In genomic region chr11:97383017-97383416, GRCm38 (mm10) we compare ENCODE assay signal across 28 mouse cellular contexts. TPM values are rescaled to one million over a fixed set of nuclear protein-coding genes. Genes with fewer than 3 reads are reported as not detected.
DNase-seq lines count a peak whose midpoint lies in the region; ATAC-seq and TF ChIP-seq lines count a peak whose summit lies in the region.
"Had no signal": no experiment of that assay in that cellular context is flagged by ENCODE, and none has a peak within 500 bp of the region (broad histone marks: within the 10 kb centered on the region; RNA-seq: fewer than 3 reads in every experiment).

No protein-coding gene starts in this region.

- TF ChIP-seq POLR2A in lung, adult 2 months (IDR thresholded peaks at IDR 0.05; ENCODE audit: borderline replicate concordance, extremely low read depth, low read depth, low read length) = no peak

- DNase-seq in kidney, adult 9 months = peak; percentile 50
- no peak for DNase-seq in kidney, postnatal 36 days
- no peak for DNase-seq in kidney, postnatal 0 days (ENCODE audit: low spot score)
- no peak for DNase-seq in kidney, adult 18-20 months
- peak; percentile 14 for DNase-seq in lung, postnatal 36 days
- no peak for DNase-seq in lung, adult 2 months
- DNase-seq: adrenal gland, adult 2 months; adrenal gland, postnatal 14 days; B cell, adult 2 months; cerebellum, adult 11 months; cerebellum, adult 2 months; cerebellum, adult 9-11 months; cerebellum, postnatal 25 days; embryo, embryonic 11 days; gastrocnemius, postnatal 25 days; heart, adult 18-20 months; heart, postnatal 10 days; heart, postnatal 36 days had no signal

- peaks cover 24% of the 10 kb centered on the region for H3K36me3 ChIP-seq in kidney, postnatal 0 days (ENCODE audit: insufficient read depth, low read length)

- H3K9me3 ChIP-seq in kidney, postnatal 0 days (replicated peaks; ENCODE audit: low read length) = no peaks in the 10 kb centered on the region
- H3K9me3 ChIP-seq: embryonic facial prominence, embryonic 10.5 days; embryonic facial prominence, embryonic 13.5 days; forebrain, embryonic 12.5 days; forebrain, embryonic 15.5 days; heart, embryonic 12.5 days; heart, embryonic 15.5 days; hindbrain, embryonic 10.5 days; hindbrain, embryonic 13.5 days had no signal

- WGBS in kidney, postnatal 0 days = 68% methylated on average over 2 of the region's 2 CpGs
- WGBS in lung, adult 2 months = 85% methylated on average over 2 of the region's 2 CpGs

- H3K27me3 ChIP-seq in kidney, postnatal 0 days (ENCODE audit: insufficient read depth, low read length) = no peaks in the 10 kb centered on the region
- H3K27me3 ChIP-seq: embryonic facial prominence, embryonic 13.5 days; forebrain, embryonic 12.5 days; forebrain, embryonic 15.5 days; heart, embryonic 12.5 days; heart, embryonic 15.5 days; hindbrain, embryonic 13.5 days had no signal

- no peak overlapping the region for H3K4me3 ChIP-seq in kidney, postnatal 0 days (replicated peaks; ENCODE audit: low read depth, low read length)
- H3K4me3 ChIP-seq in lung, adult 2 months (replicated peaks; ENCODE audit: extremely low read depth, low read depth, low read length) = no peak overlapping the region
- H3K4me3 ChIP-seq: embryonic facial prominence, embryonic 10.5 days; embryonic facial prominence, embryonic 13.5 days; erythroblast, embryonic 14.5 days; forebrain, embryonic 12.5 days; forebrain, embryonic 15.5 days; heart, embryonic 12.5 days; heart, embryonic 15.5 days; hindbrain, embryonic 10.5 days; hindbrain, embryonic 13.5 days had no signal

- no peak for TF ChIP-seq CTCF in kidney, postnatal 0 days (IDR thresholded peaks at IDR 0.05; ENCODE audit: low read depth)
- TF ChIP-seq CTCF in lung, adult 2 months (IDR thresholded peaks at IDR 0.05; ENCODE audit: insufficient read depth, low read length) = no peak

- no peak overlapping the region for H3K9ac ChIP-seq in kidney, postnatal 0 days (ENCODE audit: low read depth, low read length)
- H3K9ac ChIP-seq: embryonic facial prominence, embryonic 13.5 days; forebrain, embryonic 12.5 days; forebrain, embryonic 15.5 days; heart, embryonic 12.5 days; heart, embryonic 15.5 days; hindbrain, embryonic 13.5 days had no signal

- peak overlapping the region; percentile 56 for H3K27ac ChIP-seq in kidney, postnatal 0 days
- H3K27ac ChIP-seq: embryonic facial prominence, embryonic 10.5 days; embryonic facial prominence, embryonic 13.5 days; forebrain, embryonic 12.5 days; forebrain, embryonic 15.5 days; heart, embryonic 15.5 days; hindbrain, embryonic 10.5 days; hindbrain, embryonic 13.5 days had no signal

- no peaks in the 10 kb centered on the region for H3K4me1 ChIP-seq in kidney, postnatal 0 days (replicated peaks; ENCODE audit: insufficient read depth, low read length)
- H3K4me1 ChIP-seq in lung, adult 2 months (ENCODE audit: control insufficient read depth, insufficient read depth, low read length) = no peaks in the 10 kb centered on the region
- H3K4me1 ChIP-seq: embryonic facial prominence, embryonic 10.5 days; embryonic facial prominence, embryonic 13.5 days; forebrain, embryonic 12.5 days; heart, embryonic 12.5 days; heart, embryonic 15.5 days; hindbrain, embryonic 10.5 days; hindbrain, embryonic 13.5 days had no signal

- no peak for ATAC-seq in kidney, postnatal 0 days (replicated peaks; ENCODE audit: low FRiP score, low read depth)
- ATAC-seq in CD4-positive, CD25-positive, alpha-beta regulatory T cell, adult 4 months = no peak
- ATAC-seq: forebrain, embryonic 15.5 days had no signal

- H3K4me2 ChIP-seq in kidney, postnatal 0 days (ENCODE audit: low read length) = no peak overlapping the region
- H3K4me2 ChIP-seq: embryonic facial prominence, embryonic 13.5 days; forebrain, embryonic 12.5 days; forebrain, embryonic 15.5 days; heart, embryonic 12.5 days; heart, embryonic 15.5 days; hindbrain, embryonic 13.5 days had no signal

RNA-seq across cellular contexts. Expression of gene Socs7, which starts 20.7 kb away (rescaled TPM):
- 2.4 and 2.6 TPM in 2 replicates for polyA plus RNA-seq in kidney, postnatal 0 days (2015; fragmentation: Nextera tagmentation; extraction: Ambion mirVana)
- 9.8 and 11.3 TPM in 2 replicates for polyA plus RNA-seq in lung, adult 2 months (2012; rRNA removed)
- 1 to 10 TPM; 7.6 to 8.4 TPM for polyA plus RNA-seq in CD4-positive, CD25-positive, alpha-beta regulatory T cell, adult 4 months (2017; shearing (Covaris generic))

RNA-seq across cellular contexts. Expression of gene Gpr179, which starts 31.1 kb away (rescaled TPM):
- polyA plus RNA-seq in kidney, postnatal 0 days (2015; fragmentation: Nextera tagmentation; extraction: Ambion mirVana) = 0.05 and 0.06 TPM in 2 replicates
- 0.23 and 0.24 TPM in 2 replicates for polyA plus RNA-seq in lung, adult 2 months (2012; rRNA removed)
- under 1 TPM; 0.16 to 0.30 TPM for polyA plus RNA-seq in CD4-positive, CD25-positive, alpha-beta regulatory T cell, adult 4 months (2017; shearing (Covaris generic))
- polyA plus RNA-seq: erythroblast, embryonic 14.5 days had no signal

RNA-seq across cellular contexts. Expression of gene Arhgap23, which starts 32.3 kb away (rescaled TPM):
- polyA plus RNA-seq in kidney, postnatal 0 days (2015; fragmentation: Nextera tagmentation; extraction: Ambion mirVana) = 5.4 and 5.7 TPM in 2 replicates
- polyA plus RNA-seq in lung, adult 2 months (2012; rRNA removed) = 74.3 and 90.6 TPM in 2 replicates
- polyA plus RNA-seq in CD4-positive, CD25-positive, alpha-beta regulatory T cell, adult 4 months (2017; shearing (Covaris generic)) = not detected

Comparison
In these comparisons a context has a peak if more than half of its experiments do, and no peak if none do; other contexts are left out.
1. DNase-seq: peak in kidney, adult 9 months (single experiment) and lung, postnatal 36 days (single experiment); none in kidney, postnatal 36 days (0 of 2), kidney, postnatal 0 days (single experiment), kidney, adult 18-20 months (single experiment) and lung, adult 2 months (single experiment).
2. RNA of gene Arhgap23, which starts 32.3 kb away (polyA plus RNA-seq): 74.3 to 90.6 TPM in lung, adult 2 months; 5.4 to 5.7 TPM in kidney, postnatal 0 days and not detected in CD4-positive, CD25-positive, alpha-beta regulatory T cell, adult 4 months; every median in the first group is over 10 times any median in the second.